Mouse (Mus musculus) lung, adult 18-20 months (tissue): ENCODE data around the gene Phf5a.

Experiments
- DNase-seq, 2 experiments: peaks; one replicate each; pipeline ENCODE4 v3.0.0; 2022; ENCODE audit warnings: mixed read lengths in 2 of 2

Gene Phf5a

GRCm38 (mm10) chr15:81822631-81823030 is 49.1 kb downstream of the Phf5a start:
- no peak for DNase-seq

DNA sequence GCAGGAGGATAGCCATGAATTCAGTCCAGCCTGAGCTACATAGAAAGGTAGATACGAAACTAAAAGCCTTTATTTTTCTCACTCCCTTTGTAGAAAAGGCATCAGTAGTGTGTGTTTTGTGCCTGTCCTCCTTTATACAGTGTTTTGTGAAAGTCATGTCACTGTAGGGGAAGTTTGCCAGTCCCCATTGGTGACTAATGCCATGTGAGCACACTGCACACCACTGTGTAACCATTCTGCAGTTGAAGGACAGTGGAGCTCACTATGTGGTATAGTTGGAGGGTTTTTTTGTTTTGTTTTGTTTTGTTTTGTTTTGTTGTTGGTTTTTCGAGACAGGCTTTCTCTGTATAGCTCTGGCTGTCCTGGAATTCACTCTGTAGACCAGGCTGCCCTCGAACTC is 53.3 kb downstream of the Phf5a start:
- DNase-seq = no peak

GRCm38 (mm10) chr15:81814716-81815370 is 56.9 kb downstream of the Phf5a start:
- DNase-seq = no peak
